Mouse (Mus musculus) embryo, embryonic 10.5 days (tissue): ENCODE measurements around the gene Mageb16.
A peak's percentile ranks its signal among the peaks of the same experiment; 100 is the strongest.

Experiments used
- DNase-seq: peaks from one replicate; pipeline ENCODE4 v3.0.0-alpha.2; 2015; ENCODE audit warnings: low spot score

The Mageb16 gene

DNA sequence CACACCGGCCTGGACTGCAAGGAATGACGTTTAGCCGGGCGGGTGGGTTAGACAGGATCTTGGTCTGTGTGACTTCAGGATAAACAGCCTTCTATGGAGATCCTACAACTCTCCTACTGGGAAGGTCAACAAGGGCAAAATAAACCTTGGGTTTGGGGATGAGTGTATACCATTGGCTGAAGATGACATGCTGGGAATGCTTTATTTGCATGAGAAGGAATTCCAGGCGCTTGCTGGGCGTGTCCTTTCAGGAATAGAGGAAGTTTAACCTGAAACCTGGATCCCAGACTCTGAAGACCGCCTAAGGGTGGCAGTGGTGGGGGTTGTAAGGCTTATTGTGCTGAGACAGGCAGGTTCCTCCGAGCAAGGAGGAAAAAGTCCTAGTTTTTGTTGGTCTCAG is at the start of gene Mageb16:
Mageb16 (minus strand) TSS at position 25 of the 400 bp plus-strand sequence.
- DNase-seq = no peak

DNA sequence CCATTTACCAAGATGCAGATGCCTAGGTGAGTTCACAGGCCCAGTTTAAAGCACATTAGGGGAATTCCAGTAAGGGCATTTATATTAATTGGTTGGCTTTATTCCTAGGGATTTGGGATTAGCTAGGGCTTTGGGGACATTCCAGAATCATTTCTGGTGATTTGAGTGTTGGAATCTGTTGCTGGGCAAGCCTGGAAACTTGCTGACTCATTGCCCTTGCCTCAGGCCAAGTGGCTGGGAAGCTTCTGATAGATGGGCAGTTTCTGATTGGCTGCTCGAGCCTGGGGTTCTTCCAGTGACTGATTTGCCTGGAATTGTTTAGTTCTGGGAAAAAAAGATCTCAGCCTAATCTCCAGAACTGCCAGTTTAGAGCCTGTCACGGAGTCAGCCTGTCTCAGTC is 20.1 kb downstream of the Mageb16 start:
- DNase-seq = peak; percentile 2

DNA sequence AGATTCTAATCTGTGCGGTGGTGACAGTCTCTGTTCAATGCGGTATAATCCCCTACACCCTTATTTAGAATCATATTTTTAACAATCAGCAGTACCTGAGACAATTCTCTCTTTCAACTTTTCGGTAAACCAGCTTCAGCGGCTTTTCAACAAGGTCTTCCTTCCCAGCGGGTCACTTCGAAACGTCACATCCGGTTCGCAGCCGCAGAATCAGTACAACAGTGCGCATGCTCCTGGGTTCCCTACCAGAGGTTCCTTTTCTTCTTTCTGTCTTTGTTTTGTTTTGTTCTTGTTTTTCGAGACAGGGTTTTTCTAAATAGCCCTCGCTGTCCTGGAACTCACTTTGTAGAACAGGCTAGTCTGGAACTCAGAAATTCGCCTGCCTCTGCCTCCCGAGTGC is 35.8 kb downstream of the Mageb16 start:
- DNase-seq = no peak

DNA sequence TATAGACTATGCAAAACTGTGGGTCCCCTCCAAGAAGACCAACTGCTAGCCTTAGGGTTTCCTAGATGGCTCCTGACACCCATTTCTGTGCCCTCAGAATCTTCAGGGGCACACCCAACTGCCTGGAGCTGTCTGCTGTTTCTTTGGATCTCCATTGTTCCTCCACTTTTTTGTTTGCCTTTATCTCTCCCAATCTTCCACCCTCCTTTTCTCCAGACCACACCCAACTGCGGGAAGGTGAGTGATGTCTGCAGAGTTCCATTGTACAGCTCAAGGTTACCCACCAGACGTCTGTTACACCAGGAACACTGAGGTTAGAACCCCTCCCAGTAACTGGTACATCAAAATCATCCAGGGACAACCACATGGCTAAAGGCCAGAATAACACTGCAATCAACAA is 64.8 kb downstream of the Mageb16 start:
- no peak for DNase-seq
